Mouse (Mus musculus) G1E (cell line): ENCODE results near the gene Flt3l.

ENCODE experiments used
- CTCF ChIP-seq: IDR thresholded peaks from 2 replicates; pipeline ENCODE4 v1.5.1; 2012; ENCODE audit warnings: low read depth, low read length, inconsistent platforms, mixed read lengths
- GATA1 ChIP-seq: IDR thresholded peaks from 2 replicates; pipeline ENCODE4 v1.6.1; 2012; ENCODE audit warnings: borderline replicate concordance, low read length, inconsistent platforms, mixed read lengths
- GATA2 ChIP-seq: IDR thresholded peaks from 2 replicates; pipeline ENCODE4 v1.6.1; 2012; ENCODE audit warnings: low read depth, low read length, inconsistent platforms, borderline replicate concordance
- POLR2AphosphoS5 ChIP-seq: IDR thresholded peaks from 2 replicates; pipeline ENCODE4 v1.6.1; 2012; ENCODE audit warnings: low read depth, low read length, inconsistent platforms; ENCODE audit not compliant: insufficient replicate concordance
- TAL1 ChIP-seq: conservative IDR thresholded peaks from 2 replicates; pipeline ENCODE4 v1.6.1; 2012; ENCODE audit warnings: low read depth, low read length, inconsistent platforms, mixed read lengths

GRCm38 (mm10) chr7:45102441-45102840, 33.8 kb downstream of the Flt3l start:
- TF ChIP-seq CTCF = no peak
- TF ChIP-seq POLR2AphosphoS5 = no peak
- TF ChIP-seq GATA1 = no peak
- TF ChIP-seq TAL1 = no peak
- TF ChIP-seq GATA2 = no peak
